Mouse (Mus musculus) embryonic fibroblast, embryonic 13.5 days (primary cell): ENCODE data around the gene Rap1b. TPM values are rescaled to one million over a fixed set of nuclear protein-coding genes. Genes with fewer than 3 reads are reported as not detected.

Experiments used
- H3K27ac ChIP-seq: 2 replicates; pipeline ENCODE4 v1.5.1; 2012; ENCODE audit warnings: low read length, control low read depth, inconsistent platforms; ENCODE audit not compliant: insufficient read depth
- H3K4me1 ChIP-seq: 2 replicates; pipeline ENCODE4 v1.6.1; 2011; ENCODE audit warnings: low read length; ENCODE audit not compliant: control insufficient read depth, insufficient read depth
- H3K4me3 ChIP-seq: 2 replicates; pipeline ENCODE4 v1.5.1; 2011; ENCODE audit warnings: mild to moderate bottlenecking, control low read depth, low read length; ENCODE audit not compliant: insufficient read depth
- CTCF ChIP-seq: IDR thresholded peaks from 2 replicates; pipeline ENCODE4 v1.5.1; 2011; ENCODE audit warnings: mild to moderate bottlenecking, control low read depth, low read length, moderate library complexity, borderline replicate concordance; ENCODE audit not compliant: insufficient read depth
- POLR2A ChIP-seq: IDR thresholded peaks from 2 replicates; pipeline ENCODE4 v1.6.1; 2011; ENCODE audit warnings: low read depth, mild to moderate bottlenecking, control low read depth, low read length, moderate library complexity
- polyA plus RNA-seq: library from polyadenylated mRNA; stranded (reverse); fragments of >200 nt; gene quantifications from 2 replicates; pipeline ENCODE4 v1.2.4, GENCODE M21; 2011; ENCODE audit warnings: low read depth; ENCODE audit not compliant: missing spikeins, insufficient read length

Gene Rap1b
- polyA plus RNA-seq, 1 experiment: 209 TPM

DNA sequence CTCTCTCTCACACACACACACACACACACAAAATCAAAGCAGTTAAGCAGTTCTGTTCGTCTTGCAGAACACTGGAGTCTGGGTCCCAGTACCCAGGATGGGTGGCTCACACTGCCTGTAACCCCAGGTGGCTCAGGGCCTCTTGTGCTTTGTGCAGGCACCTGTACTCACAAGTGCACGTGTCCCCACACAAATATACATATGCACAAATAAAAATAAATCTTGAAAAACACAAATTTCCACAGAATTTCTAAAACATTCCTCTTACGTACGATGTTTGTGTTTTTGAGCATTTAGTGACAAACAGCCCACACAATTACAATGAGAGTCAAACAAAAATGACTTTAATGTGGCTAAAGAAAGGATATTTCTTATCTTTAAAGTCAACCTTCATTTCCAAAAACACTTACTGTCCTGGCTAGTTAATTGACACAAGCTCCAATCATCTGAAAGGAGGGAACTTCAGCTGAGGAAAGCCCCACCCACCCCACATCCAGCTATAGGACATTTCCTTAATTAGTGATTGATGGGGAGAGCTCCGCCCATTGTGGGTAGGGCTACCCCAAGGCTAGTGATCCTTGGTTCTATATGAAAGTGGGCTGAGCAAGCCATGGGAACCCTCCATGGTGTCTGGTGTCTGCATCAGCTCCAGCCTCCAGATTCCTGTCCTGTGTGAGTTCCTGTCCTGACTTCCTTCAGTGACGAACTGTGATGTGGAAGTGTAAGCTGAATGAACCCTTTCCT lies 70.3 kb downstream of the Rap1b start:
- no peak overlapping the region for H3K27ac ChIP-seq
- TF ChIP-seq CTCF (no peak), POLR2A (no peak)

DNA sequence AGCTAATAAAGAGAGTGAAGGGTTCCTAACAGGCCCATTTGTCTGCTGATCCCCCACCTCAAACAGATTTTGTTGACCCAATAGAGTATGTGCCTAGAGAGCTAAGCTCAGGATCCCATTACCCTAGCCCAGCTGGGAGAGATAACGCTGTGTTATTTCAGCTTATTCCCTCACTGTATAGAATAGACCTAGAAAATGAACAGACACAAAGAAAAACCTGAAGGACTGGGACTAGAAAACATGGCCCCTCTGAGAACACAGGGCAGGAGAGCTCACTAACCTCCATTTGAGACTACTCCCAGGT lies 71.1 kb downstream of the Rap1b start:
- no peak overlapping the region for H3K27ac ChIP-seq
- H3K4me3 ChIP-seq: no peak overlapping the region
- H3K4me1 ChIP-seq: no peaks in the 10 kb centered on the region
- no peak for TF ChIP-seq CTCF
- TF ChIP-seq POLR2A: no peak

More for the DNA sequence above, 70.3 kb downstream of the Rap1b start:
- Histone ChIP-seq H3K4me3 (no peak overlapping the region), H3K4me1 (no peaks in the 10 kb centered on the region)

GRCm38 (mm10) chr10:117774011-117774816 lies 71.6 kb downstream of the Rap1b start:
- H3K27ac ChIP-seq: no peak overlapping the region
- no peak for TF ChIP-seq CTCF
- TF ChIP-seq POLR2A: no peak
- H3K4me3 ChIP-seq: no peak overlapping the region
- H3K4me1 ChIP-seq: no peaks in the 10 kb centered on the region

DNA sequence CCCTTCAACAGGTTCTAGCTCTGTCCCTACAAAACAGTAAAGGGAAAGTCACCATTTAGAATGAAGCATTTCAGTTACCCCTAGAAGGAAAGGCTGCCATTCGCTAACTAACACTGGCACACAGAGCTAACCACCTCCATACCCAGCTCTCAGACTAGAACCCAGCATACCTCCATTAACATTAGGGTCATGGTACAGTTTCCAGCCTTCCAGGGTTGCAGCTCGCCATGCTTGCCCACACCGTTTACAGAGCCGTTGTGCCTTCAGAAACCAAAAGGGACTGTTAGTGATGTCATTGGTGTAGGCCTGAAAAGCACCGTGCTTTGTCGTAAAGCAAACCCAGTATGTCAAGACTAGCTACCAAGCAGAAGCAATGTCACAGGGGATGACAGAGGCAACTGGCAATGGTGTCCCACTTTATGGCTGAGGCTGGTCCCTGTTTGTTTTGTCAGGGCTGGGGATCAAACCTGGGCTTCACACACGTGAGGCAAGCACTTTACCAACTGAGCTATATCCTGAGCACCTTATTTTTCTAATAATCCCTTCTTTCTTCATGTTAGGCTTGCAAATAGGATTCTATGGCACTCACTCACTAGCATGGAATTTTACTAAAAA lies 72.6 kb downstream of the Rap1b start:
- H3K27ac ChIP-seq: no peak overlapping the region
- no peak for TF ChIP-seq POLR2A
- TF ChIP-seq CTCF: no peak
- H3K4me1 ChIP-seq: no peaks in the 10 kb centered on the region
- no peak overlapping the region for H3K4me3 ChIP-seq

- TF ChIP-seq CTCF (no peak), POLR2A (no peak)
- Histone ChIP-seq H3K27ac (no peak overlapping the region), H3K4me3 (no peak overlapping the region), H3K4me1 (no peaks in the 10 kb centered on the region)
Measured at GRCm38 (mm10) chr10:117772364-117773105, 73.3 kb downstream of the Rap1b start.

DNA sequence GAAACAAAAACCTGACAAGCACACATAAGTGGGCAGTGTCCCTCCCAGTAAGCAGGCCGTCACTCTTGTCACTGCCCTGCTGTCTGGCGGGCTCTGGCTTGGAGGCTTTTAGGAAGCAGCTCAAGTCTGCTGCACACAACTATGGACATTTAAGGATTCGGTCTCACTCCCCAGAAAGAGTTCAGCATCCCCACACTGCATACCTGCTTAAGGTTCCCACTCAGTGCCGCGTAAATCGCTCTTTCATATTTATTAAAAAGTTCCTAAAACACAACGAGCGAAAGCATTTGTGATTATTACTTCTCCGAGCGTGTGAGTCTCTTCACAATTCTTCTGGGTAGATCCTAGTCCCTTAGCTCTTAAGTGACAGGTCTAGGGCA lies 74.7 kb downstream of the Rap1b start:
- Histone ChIP-seq H3K4me3 (no peak overlapping the region), H3K4me1 (no peaks in the 10 kb centered on the region), H3K27ac (no peak overlapping the region)
- no peak for TF ChIP-seq POLR2A
- no peak for TF ChIP-seq CTCF

- Histone ChIP-seq H3K4me3 (no peak overlapping the region), H3K4me1 (no peaks in the 10 kb centered on the region), H3K27ac (no peak overlapping the region)
- TF ChIP-seq POLR2A (no peak), CTCF (no peak)
Measured at GRCm38 (mm10) chr10:117770286-117771130, 75.3 kb downstream of the Rap1b start.

DNA sequence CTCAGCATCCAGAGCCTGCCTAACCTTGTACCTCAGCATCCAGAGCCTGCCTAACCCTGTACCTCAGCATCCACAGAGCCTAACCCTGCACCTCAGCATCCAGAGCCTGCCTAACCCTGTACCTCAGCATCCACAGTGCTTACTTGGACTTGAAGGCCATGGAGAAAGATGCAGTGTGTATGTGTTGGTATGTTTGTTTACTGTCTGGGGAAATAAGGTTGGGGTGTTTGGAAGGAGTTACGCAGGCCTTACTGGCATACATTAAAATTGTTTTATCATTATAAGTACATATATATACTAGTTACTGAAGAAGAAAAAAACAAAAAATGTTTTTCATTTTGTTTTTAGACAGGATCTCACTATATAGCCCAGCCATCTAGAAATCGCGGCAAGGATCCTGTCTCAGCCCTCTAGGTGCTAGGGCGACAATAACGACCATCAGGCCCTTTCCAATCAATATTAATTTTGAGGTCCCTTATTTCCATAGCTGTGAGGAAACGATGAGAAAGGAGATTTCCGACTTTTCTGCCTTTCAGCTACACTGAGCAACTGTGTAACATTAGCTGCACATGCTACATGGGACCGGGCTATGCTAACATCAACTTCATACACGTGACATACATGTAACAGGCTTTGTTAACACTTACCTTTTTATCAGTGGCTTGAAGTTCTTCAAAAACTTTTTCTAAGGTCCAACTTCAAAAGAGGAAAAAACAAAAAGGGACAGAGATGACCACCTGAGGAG lies 76.1 kb downstream of the Rap1b start:
- H3K27ac ChIP-seq: no peak overlapping the region
- TF ChIP-seq CTCF (no peak), POLR2A (no peak)

More for the DNA sequence above, 76.1 kb downstream of the Rap1b start:
- Histone ChIP-seq H3K4me1 (no peaks in the 10 kb centered on the region), H3K4me3 (no peak overlapping the region)
